9 mouse cellular contexts compared by ENCODE assay signal in genomic region chr9:22387901-22388300, GRCm38 (mm10). TPM values are rescaled to one million over a fixed set of nuclear protein-coding genes. Genes with fewer than 3 reads are reported as not detected.
DNase-seq lines count a peak whose midpoint lies in the region; ATAC-seq lines count a peak whose summit lies in the region.
"Had no signal": no experiment of that assay in that cellular context is flagged by ENCODE, and none has a peak within 500 bp of the region (broad histone marks: within the 10 kb centered on the region; RNA-seq: fewer than 3 reads in every experiment).

No protein-coding gene starts in this region.

- H3K36me3 ChIP-seq in heart, embryonic 14.5 days (ENCODE audit: control insufficient read depth, insufficient read depth, low read length), result 0 out of 2 replicates have a peak, but pooled peaks cover 3% of the 10 kb centered on the region
- H3K36me3 ChIP-seq in hindbrain, embryonic 14.5 days (replicated peaks; ENCODE audit: control insufficient read depth, insufficient read depth), result no peaks in the 10 kb centered on the region
- H3K36me3 ChIP-seq in midbrain, embryonic 11.5 days (ENCODE audit: control insufficient read depth, insufficient read depth, low read length), result no peaks in the 10 kb centered on the region

- no peaks in the 10 kb centered on the region for H3K27me3 ChIP-seq in heart, embryonic 14.5 days (ENCODE audit: control insufficient read depth, insufficient read depth, low read length)
- no peaks in the 10 kb centered on the region for H3K27me3 ChIP-seq in hindbrain, embryonic 14.5 days (ENCODE audit: control insufficient read depth, insufficient read depth, low read length)
- H3K27me3 ChIP-seq in midbrain, embryonic 11.5 days (ENCODE audit: control insufficient read depth, insufficient read depth, low read length), result no peaks in the 10 kb centered on the region

- 14% methylated on average over 6 of the region's 6 CpGs for WGBS in heart, embryonic 14.5 days
- WGBS in hindbrain, embryonic 14.5 days, result 23% methylated on average over 6 of the region's 6 CpGs
- 21% methylated on average over 6 of the region's 6 CpGs for WGBS in midbrain, embryonic 11.5 days

- intact Hi-C loops in heart, postnatal 36 days (cut with DNase I), result loop anchor here (2.0 to 5.0 kb wide), 3 partner anchors 21 to 156 kb away; no protein-coding TSS in a partner anchor

- H3K9ac ChIP-seq in heart, embryonic 14.5 days (ENCODE audit: low read length), result peak overlapping the region; percentile 86
- H3K9ac ChIP-seq in hindbrain, embryonic 14.5 days, result peak overlapping the region; percentile 90
- peak overlapping the region; percentile 90 for H3K9ac ChIP-seq in midbrain, embryonic 11.5 days (ENCODE audit: low read length)

- H3K27ac ChIP-seq in heart, embryonic 14.5 days (replicated peaks in 1 of 2; ENCODE audit: control insufficient read depth in 1 of 2, insufficient read depth in 1 of 2, low read depth in 2 of 2, low read length in 2 of 2), result peak overlapping the region; percentile 92 to 97; a peak in 3 of 4 replicates
- no peak overlapping the region for H3K27ac ChIP-seq in hindbrain, embryonic 14.5 days
- peak overlapping the region; percentile 83; the same call in 1 of the 2 replicates for H3K27ac ChIP-seq in midbrain, embryonic 11.5 days (ENCODE audit: low read depth, low read length)

- H3K9me3 ChIP-seq in heart, embryonic 14.5 days (ENCODE audit: control insufficient read depth, low read length), result no peaks in the 10 kb centered on the region
- no peaks in the 10 kb centered on the region for H3K9me3 ChIP-seq in hindbrain, embryonic 14.5 days (ENCODE audit: control insufficient read depth, low read length)
- H3K9me3 ChIP-seq in midbrain, embryonic 11.5 days (ENCODE audit: control insufficient read depth, low read length), result no peaks in the 10 kb centered on the region

- no peak for ATAC-seq in heart, embryonic 14.5 days (ENCODE audit: insufficient number of reproducible peaks, insufficient read depth, low FRiP score, low read depth)
- no peak for ATAC-seq in hindbrain, embryonic 14.5 days (ENCODE audit: low FRiP score)
- ATAC-seq in midbrain, embryonic 11.5 days (ENCODE audit: low FRiP score), result no peak

- H3K4me1 ChIP-seq in heart, embryonic 14.5 days (ENCODE audit: control insufficient read depth in 2 of 2, insufficient read depth in 2 of 2, low read length in 2 of 2), result peaks cover 3 to 20% of the 10 kb centered on the region in 2 experiments
- H3K4me1 ChIP-seq in hindbrain, embryonic 14.5 days (replicated peaks; ENCODE audit: control insufficient read depth, insufficient read depth, low read length), result peaks cover 4% of the 10 kb centered on the region; the same call in 1 of the 2 replicates
- H3K4me1 ChIP-seq in midbrain, embryonic 11.5 days (ENCODE audit: control insufficient read depth, insufficient read depth, low read length), result peaks cover 9% of the 10 kb centered on the region

- H3K4me3 ChIP-seq in heart, embryonic 14.5 days (ENCODE audit: control insufficient read depth in 1 of 2, insufficient read depth in 1 of 2, low read depth in 1 of 2, low read length in 2 of 2), result peak overlapping the region; percentile 82 to 98
- H3K4me3 ChIP-seq in hindbrain, embryonic 14.5 days (replicated peaks; ENCODE audit: low read length), result peak overlapping the region; percentile 60
- H3K4me3 ChIP-seq in midbrain, embryonic 11.5 days (ENCODE audit: low read depth, low read length), result peak overlapping the region; percentile 74

- no peak for DNase-seq in heart, postnatal 36 days
- peak; percentile 16 for DNase-seq in adipocyte (ENCODE audit: low spot score)
- DNase-seq in hindbrain, embryonic 14.5 days (ENCODE audit: low spot score), result no peak
- no peak for DNase-seq in midbrain, embryonic 11.5 days (ENCODE audit: low spot score, missing footprints)
- no peak for DNase-seq in right cerebral cortex, postnatal 4 days
- no peak for DNase-seq in ovary, postnatal 14 days (ENCODE audit: low spot score)
- no peak for DNase-seq in adrenal gland, adult 8-10 months
- DNase-seq: cerebellum, postnatal 10 days had no signal

- H3K4me2 ChIP-seq in heart, embryonic 14.5 days (ENCODE audit: low read length), result peak overlapping the region; percentile 79
- H3K4me2 ChIP-seq in hindbrain, embryonic 14.5 days (replicated peaks), result peak overlapping the region; percentile 86
- peak overlapping the region; percentile 71 for H3K4me2 ChIP-seq in midbrain, embryonic 11.5 days

RNA-seq across cellular contexts. Expression of gene Anln, which starts 1.1 kb away (rescaled TPM):
- 57.6 and 62.0 TPM in 2 replicates for polyA plus RNA-seq in heart, embryonic 14.5 days (2014; fragmentation: Nextera tagmentation; extraction: Ambion mirVana)
- total RNA-seq in heart, postnatal 36 days (2021), result 1 to 10 TPM; 1.6 to 2.1 TPM
- polyA plus RNA-seq in hindbrain, embryonic 14.5 days (2014; fragmentation: Nextera tagmentation; extraction: Ambion mirVana), result 6.4 and 6.6 TPM in 2 replicates
- 40.9 and 45.8 TPM in 2 replicates for polyA plus RNA-seq in midbrain, embryonic 11.5 days (2014; fragmentation: Nextera tagmentation; extraction: Ambion mirVana)
- total RNA-seq in adrenal gland, adult 8-10 months (2022), result 1 to 10 TPM; 2.3 to 4.0 (median 3.4) TPM

RNA-seq across cellular contexts. Expression of gene 9530077C05Rik, which starts 23.4 kb away (rescaled TPM):
- 1.9 and 2.2 TPM in 2 replicates for polyA plus RNA-seq in heart, embryonic 14.5 days (2014; fragmentation: Nextera tagmentation; extraction: Ambion mirVana)
- under 1 TPM; 0.47 to 0.57 TPM for total RNA-seq in heart, postnatal 36 days (2021)
- 11.8 and 14.9 TPM in 2 replicates for polyA plus RNA-seq in hindbrain, embryonic 14.5 days (2014; fragmentation: Nextera tagmentation; extraction: Ambion mirVana)
- 11.1 and 13.6 TPM in 2 replicates for polyA plus RNA-seq in midbrain, embryonic 11.5 days (2014; fragmentation: Nextera tagmentation; extraction: Ambion mirVana)
- 10 to 100 TPM in 2 of 4 experiments, 1 to 10 TPM in 2; 5.1 to 15.9 (median 9.6) TPM for total RNA-seq in adrenal gland, adult 8-10 months (2022)
